Mouse (Mus musculus) stomach, embryonic 16.5 days (tissue): ENCODE measurements around the gene Incenp. TPM values are rescaled to one million over a fixed set of nuclear protein-coding genes. Genes with fewer than 3 reads are reported as not detected.
"Not testable (repeated sequence)": the region's sequence is repeated elsewhere in the genome, so short reads cannot be mapped to it uniquely, and the experiment has no call there.

ENCODE experiments used
- ATAC-seq: fragments of 200-750 bp; cut with Nextera tagmentation; 2 replicates; pipeline ENCODE4 v1.8.0; 2017; ENCODE audit warnings: moderate number of reproducible peaks, moderate TSS enrichment; ENCODE audit not compliant: insufficient read depth, low FRiP score
- H3K27ac ChIP-seq: fragments of 300-500 bp; sonication (generic); 2 replicates; pipeline ENCODE4 v1.5.1; 2014; ENCODE audit warnings: low read length
- H3K27me3 ChIP-seq: fragments of 300-500 bp; sonication (generic); 2 replicates; pipeline ENCODE4 v1.6.1; 2014; ENCODE audit warnings: low read length, control low read depth, mixed read lengths; ENCODE audit not compliant: control insufficient read depth, insufficient read depth
- H3K36me3 ChIP-seq: fragments of 300-500 bp; sonication (generic); 2 replicates; pipeline ENCODE4 v1.6.1; 2014; ENCODE audit warnings: low read length; ENCODE audit not compliant: control insufficient read depth, insufficient read depth
- H3K4me1 ChIP-seq: fragments of 300-500 bp; sonication (generic); 2 replicates; pipeline ENCODE4 v1.6.1; 2014; ENCODE audit warnings: low read length, control low read depth, mixed read lengths; ENCODE audit not compliant: control insufficient read depth, insufficient read depth
- H3K4me2 ChIP-seq: fragments of 300-500 bp; sonication (generic); 2 replicates; pipeline ENCODE4 v1.6.1; 2014; ENCODE audit warnings: low read depth, low read length, mixed read lengths
- H3K4me3 ChIP-seq: fragments of 300-500 bp; sonication (generic); replicated peaks from 2 replicates; pipeline ENCODE4 v1.5.1; 2014; ENCODE audit warnings: mild to moderate bottlenecking, low read length
- H3K9ac ChIP-seq: fragments of 300-500 bp; sonication (generic); 2 replicates; pipeline ENCODE4 v1.6.1; 2014; ENCODE audit warnings: low read length
- H3K9me3 ChIP-seq: fragments of 300-500 bp; sonication (generic); replicated peaks from 2 replicates; pipeline ENCODE4 v1.6.1; 2016; ENCODE audit warnings: low read length, control low read depth; ENCODE audit not compliant: control insufficient read depth
- WGBS: fragments of 180-500 bp; shearing (Covaris S2); extraction: QIAGEN DNeasy Blood & Tissue Kit; methylation state at CpG from one replicate; pipeline ENCODE4 v1.1.7; 2014; 5-methylcytosine and 5-hydroxymethylcytosine counted together
- microRNA-seq: library from miRNA; unstranded; fragments of <30 nt; microRNA quantifications from one replicate; pipeline ENCODE4, GENCODE M21; 2016
- polyA plus RNA-seq: library from polyadenylated mRNA; unstranded; fragments of >200 nt; fragmentation: Nextera tagmentation; extraction: Ambion mirVana; gene quantifications from 2 replicates; pipeline ENCODE4 v1.2.1, GENCODE M21; 2015

Incenp gene
- polyA plus RNA-seq, 1 experiment from 2014 or later: 73.6 TPM

DNA sequence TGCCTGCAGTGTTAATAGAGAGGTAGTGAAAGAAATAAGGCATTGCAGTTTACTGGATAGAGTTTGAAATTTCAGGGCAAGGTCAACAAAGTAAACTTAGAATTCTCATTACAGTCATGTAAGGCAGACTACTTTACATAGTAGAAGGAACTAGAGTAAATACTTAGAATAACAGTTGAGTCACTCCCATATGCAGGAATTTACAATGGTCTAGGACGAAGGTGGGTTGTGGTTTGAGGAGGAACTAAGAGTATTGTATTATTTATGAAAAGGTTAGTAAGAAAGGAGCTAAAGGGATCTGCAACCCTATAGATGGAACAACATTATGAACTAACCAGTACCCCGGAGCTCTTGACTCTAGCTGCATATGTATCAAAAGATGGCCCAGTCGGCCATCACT lies 38.5 kb downstream of the Incenp start:
- H3K4me3 ChIP-seq, H3K27me3 ChIP-seq, H3K27ac ChIP-seq, H3K9ac ChIP-seq, H3K36me3 ChIP-seq, ATAC-seq, H3K9me3 ChIP-seq, H3K4me1 ChIP-seq, H3K4me2 ChIP-seq: not testable (repeated sequence)
- WGBS: 91% methylated on average over 2 of the region's 3 CpGs

GRCm38 (mm10) chr19:9849368-9850075 lies 49.8 kb downstream of the Incenp start:
- H3K36me3 ChIP-seq, H3K9me3 ChIP-seq, H3K27me3 ChIP-seq, H3K27ac ChIP-seq, H3K4me3 ChIP-seq, H3K4me1 ChIP-seq, ATAC-seq, H3K4me2 ChIP-seq, H3K9ac ChIP-seq: not testable (repeated sequence)
- 52% methylated on average over 3 of the region's 3 CpGs for WGBS

DNA sequence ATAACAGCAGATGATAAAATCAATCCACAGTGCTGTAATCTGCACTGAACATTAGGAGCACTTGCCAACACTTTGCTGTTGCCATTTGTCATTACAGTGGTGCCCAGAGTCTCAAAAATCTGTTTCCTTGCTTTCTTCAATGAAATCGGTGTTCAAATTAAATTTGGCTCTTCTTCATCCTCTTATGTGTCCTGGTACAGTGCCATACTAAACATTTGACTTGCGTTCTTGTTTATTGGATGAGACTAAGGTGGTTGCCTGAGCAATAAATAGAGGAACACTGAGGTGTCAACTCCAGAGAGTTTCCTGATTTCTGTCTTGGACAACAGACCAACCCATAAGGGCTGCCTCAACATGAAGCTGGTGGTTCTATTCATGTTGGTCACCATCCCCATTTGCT lies 52.1 kb downstream of the Incenp start, which contains the start of gene Scgb2a2:
Scgb2a2 (plus strand) TSS at position 301 of the 400 bp plus-strand sequence.
- ATAC-seq: no peak
- Histone ChIP-seq H3K27me3 (no peaks in the 10 kb centered on the region), H3K4me2 (no peak within 1 kb of the TSS), H3K36me3 (no peaks in the 10 kb centered on the region), H3K4me3 (no peak within 1 kb of the TSS), H3K9me3 (no peaks in the 10 kb centered on the region), H3K4me1 (no peaks in the 10 kb centered on the region), H3K27ac (no peak within 1 kb of the TSS), H3K9ac (no peak within 1 kb of the TSS)
- 76% methylated on average over 2 of the region's 2 CpGs for WGBS

DNA sequence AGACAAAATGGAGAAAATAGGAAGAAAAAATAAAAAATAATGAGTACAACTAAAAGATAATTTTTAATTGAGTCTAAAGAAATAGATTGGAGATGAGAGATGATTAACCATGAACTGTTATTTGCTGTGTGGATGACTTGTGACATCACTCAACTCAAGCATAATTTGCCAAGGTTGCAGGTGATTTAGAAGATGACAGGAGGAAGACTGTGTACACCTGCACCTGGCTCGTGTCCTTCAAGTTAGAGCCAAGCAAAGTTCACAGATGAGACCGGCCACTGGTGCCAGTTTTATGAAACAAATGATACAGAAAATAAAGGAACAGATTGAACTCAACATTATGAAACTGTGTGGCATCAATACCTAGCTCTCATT lies 62.0 kb downstream of the Incenp start:
- H3K4me1 ChIP-seq: no peaks in the 10 kb centered on the region
- no peak overlapping the region for H3K9ac ChIP-seq
- H3K9me3 ChIP-seq: no peaks in the 10 kb centered on the region
- no peaks in the 10 kb centered on the region for H3K36me3 ChIP-seq
- no peak overlapping the region for H3K27ac ChIP-seq
- no peak overlapping the region for H3K4me3 ChIP-seq
- H3K4me2 ChIP-seq: no peak overlapping the region
- 54% methylated on average over 2 of the region's 2 CpGs for WGBS
- ATAC-seq: no peak
- H3K27me3 ChIP-seq: no peaks in the 10 kb centered on the region

- not testable (repeated sequence) for H3K9ac ChIP-seq, H3K9me3 ChIP-seq, H3K4me1 ChIP-seq, H3K36me3 ChIP-seq, H3K27me3 ChIP-seq, H3K27ac ChIP-seq
- peak overlapping the region; percentile 27; the same call in 1 of the 2 replicates for H3K4me2 ChIP-seq
- peak; percentile 84 for ATAC-seq
- H3K4me3 ChIP-seq: peak overlapping the region; percentile 37
- WGBS: 9% methylated on average over 18 of the region's 21 CpGs
Measured at GRCm38 (mm10) chr19:9836581-9837340, 62.6 kb downstream of the Incenp start.

Small RNA genes lying within 50 kb of the gene (microRNA-seq; reads per million reads assigned to microRNA genes)
- not detected for gene Gm22369
- not detected for gene Gm24484

Other genes with a start within 250 kb of the Incenp start
- gene Scgb2a2, start 52.0 kb downstream of the Incenp start, polyA plus RNA-seq: not detected in 2 replicates
- 1,902 and 2,108 TPM in 2 replicates for gene Fth1, start 81.0 kb upstream of the Incenp start, polyA plus RNA-seq
- 0.61 and 0.64 TPM in 2 replicates for gene Best1, start 102.1 kb upstream of the Incenp start, polyA plus RNA-seq
- gene Rab3il1, start 102.1 kb upstream of the Incenp start, polyA plus RNA-seq: 33.7 and 38.1 TPM in 2 replicates
- 18.9 and 22.5 TPM in 2 replicates for gene Fads3, start 142.0 kb upstream of the Incenp start, polyA plus RNA-seq
- 102 and 104 TPM in 2 replicates for gene Fads2, start 202.2 kb upstream of the Incenp start, polyA plus RNA-seq